Mouse (Mus musculus): ENCODE data around the gene Cdh10.

The Cdh10 gene

DNA sequence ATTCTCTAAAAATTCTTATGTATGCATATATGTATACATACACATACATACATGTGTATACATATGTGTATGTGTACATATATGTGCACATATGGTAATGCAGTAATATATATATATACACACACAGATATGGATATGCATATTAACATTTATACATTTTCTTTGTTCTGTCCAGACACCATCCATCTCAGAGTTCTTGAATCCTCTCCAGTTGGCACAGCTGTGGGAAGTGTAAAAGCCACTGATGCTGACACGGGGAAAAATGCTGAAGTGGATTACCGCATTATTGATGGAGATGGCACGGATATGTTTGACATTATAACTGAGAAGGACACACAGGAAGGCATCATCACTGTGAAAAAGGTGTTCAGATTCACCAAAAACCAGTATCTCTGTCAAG, 166.1 kb downstream of the Cdh10 start:
- DNase-seq = no peak

DNA sequence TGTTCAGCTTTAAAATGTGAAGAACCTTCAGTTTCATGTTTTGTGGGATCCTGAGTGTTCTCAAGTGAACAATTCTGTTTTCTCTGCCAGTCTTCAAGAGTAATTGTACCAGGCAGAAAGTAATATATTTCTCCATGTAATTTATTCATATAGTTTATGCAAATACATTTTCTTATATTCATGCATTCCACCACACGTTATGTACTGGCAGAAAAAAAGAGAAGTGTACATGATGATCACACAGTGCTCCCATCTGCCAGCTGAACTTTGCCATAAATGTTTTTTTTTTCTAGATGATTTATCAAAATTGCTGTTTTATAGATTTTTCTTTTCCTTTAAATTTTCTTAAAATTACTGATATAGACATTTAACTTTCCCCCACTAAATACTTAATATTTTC, 168.9 kb downstream of the Cdh10 start:
- DNase-seq = no peak

DNA sequence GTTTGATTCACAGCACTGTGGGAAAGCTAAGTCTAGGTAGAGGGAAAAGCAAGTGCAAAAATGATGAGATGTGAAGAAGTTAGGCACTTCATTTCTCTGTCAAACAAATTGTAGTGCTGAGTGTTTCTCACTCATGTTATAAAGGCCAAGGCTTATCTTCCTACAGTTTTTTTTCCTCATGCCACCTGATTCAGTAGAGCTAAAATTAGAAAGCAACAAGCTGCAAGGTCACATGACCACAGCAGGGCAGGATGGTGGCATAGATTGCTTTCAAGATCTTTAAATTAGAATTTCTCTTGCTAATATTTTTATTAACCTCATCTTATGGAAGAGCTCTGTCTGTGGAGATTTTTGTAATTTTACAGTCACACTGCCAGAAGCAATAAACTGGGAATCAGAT, 174.8 kb downstream of the Cdh10 start:
- no peak for DNase-seq

DNA sequence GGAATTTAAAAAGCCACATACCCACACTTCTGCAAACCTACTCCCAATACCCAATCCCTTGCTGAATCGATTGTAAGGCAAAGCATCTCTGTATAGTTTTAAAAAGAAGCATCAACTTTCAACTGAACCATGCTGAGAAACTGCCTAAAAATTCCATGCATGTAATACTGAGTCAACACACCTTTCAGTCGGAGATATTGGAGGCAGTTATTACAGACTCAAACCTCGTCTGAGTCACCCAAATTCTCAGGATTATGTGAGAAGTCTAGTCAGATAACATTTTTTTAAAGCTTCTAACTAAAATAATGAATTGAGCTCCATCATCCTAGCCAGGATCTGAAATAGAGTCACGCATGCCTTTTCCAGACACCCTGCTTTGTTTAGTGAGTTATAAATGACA, 175.5 kb downstream of the Cdh10 start:
- no peak for DNase-seq

DNA sequence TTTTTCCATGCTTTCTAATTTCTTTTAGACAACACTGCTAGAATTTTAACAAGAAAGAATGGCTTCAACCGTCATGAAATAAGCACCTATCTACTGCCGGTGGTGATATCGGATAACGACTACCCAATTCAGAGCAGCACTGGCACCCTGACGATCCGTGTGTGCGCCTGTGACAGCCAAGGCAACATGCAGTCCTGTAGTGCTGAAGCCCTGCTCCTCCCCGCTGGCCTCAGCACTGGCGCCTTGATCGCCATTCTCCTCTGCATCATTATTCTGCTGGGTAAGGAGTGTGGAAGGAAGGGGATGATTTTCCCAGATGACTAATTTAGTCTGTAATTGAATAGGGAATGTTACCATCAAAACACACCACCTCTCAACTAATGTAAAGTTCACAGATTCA, 192.1 kb downstream of the Cdh10 start:
- DNase-seq = no peak

GRCm38 (mm10) chr15:19032983-19033382, 214.2 kb downstream of the Cdh10 start:
- no peak for DNase-seq

DNA sequence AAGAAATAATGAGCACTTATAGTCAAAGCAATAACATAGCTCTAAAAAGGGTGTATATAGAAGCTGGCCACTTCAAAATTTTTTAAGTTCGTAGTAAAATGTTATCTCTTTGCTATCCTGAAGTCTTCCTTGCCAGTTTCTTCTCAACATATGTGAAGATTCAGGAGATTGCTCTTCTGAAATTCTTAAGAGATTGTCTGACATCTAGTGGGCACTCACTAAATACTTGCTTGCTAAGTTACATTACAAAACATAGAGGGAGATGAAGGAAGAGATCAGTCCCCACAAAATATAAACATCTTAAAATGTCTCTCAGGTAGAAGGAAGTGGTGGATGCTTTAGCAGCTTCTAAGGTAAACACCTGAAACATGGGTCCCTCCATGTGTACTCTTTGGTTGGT, 221.3 kb downstream of the Cdh10 start:
- DNase-seq = no peak

Data from cerebellum, postnatal 36 days (tissue).